Mouse (Mus musculus): Measurements from ENCODE around the gene Cep131.

Gene Cep131

DNA sequence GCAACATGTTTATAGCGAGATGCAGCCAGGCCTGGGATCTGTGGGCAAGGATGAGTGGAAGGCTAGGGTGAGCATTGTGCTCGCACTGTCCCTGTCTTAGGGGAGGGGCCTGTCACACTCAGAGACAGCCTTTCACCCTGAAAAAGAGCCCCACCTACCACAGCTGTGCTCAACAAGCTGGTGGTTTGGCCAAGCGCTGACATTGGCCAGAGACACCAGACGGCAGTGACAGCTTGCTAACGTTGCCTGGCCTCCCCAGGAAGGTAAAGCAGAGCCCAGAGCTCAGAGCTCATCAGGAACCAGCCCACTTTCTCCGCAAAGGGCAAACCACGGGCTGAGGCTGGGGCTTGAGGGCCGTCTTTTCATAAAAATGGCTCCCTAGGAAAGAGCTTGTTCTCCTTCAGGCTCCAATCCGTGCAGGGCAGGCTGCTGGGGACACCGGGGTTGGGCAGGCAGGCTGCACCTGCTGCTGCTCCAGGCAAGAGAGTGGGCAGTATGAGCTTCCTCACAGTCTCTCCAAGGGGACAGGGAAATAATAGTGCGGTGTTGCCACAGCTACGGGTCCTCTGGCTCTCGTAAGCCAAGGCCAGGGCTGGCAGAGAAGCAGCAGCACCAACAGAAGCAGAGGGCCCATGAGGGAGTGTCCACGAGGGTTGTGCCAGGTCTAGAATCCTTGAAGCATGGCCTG lies 35.4 kb downstream of the Cep131 start:
- DNase-seq (ENCODE audit: low read depth), result no peak

DNA sequence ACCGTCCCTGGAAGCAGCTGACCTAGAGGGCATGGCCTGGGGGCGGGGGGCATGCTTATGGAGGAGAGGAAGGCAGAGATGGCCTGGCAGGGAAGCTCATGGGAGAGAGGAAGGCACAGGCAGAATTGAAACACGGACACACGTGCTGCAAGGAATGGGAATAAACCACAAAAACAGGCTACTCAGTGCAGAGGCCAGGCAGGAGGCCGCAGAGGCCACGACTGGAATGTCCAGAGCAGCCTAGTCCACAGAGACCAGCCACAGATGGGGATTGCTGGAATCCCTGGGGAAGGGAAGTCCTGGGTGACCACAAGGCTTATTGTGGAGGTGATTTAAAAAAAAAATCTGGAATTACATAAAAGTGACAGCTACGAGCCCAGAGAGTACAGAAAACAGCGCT lies 37.6 kb downstream of the Cep131 start:
- DNase-seq (ENCODE audit: low read depth), result no peak

DNA sequence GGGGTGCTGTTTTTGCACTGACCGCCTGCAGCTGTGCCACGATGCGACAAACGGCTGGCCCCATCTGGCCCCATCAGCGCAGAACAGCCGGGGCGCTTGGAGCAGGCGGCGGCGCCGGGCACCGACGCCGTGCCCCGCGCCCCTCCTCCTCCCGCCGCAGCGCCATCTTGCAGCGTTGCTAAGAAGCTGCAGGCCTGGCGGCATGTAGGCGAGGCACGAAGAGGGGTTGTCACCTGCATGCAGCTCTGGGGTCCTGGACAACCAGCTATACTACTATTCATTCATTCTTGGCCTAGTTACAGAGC lies 38.4 kb downstream of the Cep131 start:
- no peak for DNase-seq (ENCODE audit: low read depth)

DNA sequence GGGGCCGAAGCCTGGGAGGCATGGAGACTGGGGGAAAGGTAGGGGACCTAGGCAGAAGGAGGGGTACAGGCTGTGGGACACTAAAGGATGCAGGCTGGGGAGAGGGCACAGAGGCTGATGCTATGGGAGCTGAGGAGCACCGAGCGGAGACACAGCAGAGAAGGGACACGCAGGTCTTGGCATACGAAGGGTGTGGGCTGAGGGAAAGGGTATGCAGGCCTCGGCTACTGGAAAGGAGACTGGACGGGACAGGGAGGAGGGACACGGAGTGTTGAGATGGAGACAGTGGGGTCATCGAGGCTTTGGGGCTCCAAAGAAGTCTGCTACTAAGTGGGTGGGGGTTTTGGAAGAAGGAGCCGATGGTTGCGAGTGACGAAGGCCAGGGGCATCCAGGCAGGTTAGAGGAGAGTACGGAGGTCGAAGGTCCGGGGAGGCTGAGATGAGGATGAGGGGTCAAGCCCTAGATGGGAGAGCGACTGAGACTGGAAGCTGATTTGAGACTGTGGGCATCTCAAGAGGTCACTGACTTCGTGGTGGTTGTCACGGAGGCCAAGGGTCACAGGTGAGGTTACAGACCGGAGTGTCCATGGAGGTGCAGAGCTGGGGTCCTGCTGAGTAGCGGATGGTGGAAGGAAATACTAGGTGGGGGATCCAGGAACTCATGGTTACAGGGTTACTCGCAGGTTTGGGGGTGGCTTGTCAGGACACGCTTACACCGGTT lies 38.9 kb downstream of the Cep131 start:
- no peak for DNase-seq (ENCODE audit: low read depth)

DNA sequence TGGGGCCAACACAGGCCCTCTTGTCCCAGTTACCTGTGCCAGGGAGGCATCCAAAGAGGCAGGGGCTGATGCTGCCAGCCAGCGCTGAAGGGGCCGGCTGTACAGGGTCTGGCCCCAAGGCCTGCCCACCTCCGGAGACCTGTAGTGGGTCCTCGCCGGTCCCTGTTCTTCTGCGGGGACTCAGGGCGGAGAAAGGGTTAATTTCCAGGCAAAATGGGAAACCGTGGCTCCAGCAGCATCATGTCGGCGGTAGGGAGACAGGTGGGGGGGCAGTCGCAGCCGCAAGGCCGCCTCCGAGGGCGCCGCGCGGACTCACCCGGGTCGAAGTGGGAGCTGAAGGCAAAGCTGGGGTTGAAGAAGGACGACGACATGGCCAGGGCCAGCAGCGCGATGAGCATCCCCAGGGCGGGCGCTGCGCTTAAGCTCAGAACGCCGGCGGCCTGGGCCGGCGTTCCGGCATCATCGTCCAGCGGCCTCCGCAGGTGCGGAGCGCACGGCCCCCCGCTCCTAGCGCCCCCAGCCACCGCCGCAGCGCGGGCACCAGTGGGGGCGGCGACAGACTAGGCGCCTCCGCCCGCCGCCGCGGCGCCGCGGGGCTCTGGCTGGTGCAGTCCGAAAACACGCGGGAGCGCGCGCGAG lies 40.0 kb downstream of the Cep131 start, which contains the start of gene Aatk:
TSS of gene Aatk (minus strand) at position 615 of the 639 bp plus-strand sequence.
- no peak for DNase-seq (ENCODE audit: low read depth)

DNA sequence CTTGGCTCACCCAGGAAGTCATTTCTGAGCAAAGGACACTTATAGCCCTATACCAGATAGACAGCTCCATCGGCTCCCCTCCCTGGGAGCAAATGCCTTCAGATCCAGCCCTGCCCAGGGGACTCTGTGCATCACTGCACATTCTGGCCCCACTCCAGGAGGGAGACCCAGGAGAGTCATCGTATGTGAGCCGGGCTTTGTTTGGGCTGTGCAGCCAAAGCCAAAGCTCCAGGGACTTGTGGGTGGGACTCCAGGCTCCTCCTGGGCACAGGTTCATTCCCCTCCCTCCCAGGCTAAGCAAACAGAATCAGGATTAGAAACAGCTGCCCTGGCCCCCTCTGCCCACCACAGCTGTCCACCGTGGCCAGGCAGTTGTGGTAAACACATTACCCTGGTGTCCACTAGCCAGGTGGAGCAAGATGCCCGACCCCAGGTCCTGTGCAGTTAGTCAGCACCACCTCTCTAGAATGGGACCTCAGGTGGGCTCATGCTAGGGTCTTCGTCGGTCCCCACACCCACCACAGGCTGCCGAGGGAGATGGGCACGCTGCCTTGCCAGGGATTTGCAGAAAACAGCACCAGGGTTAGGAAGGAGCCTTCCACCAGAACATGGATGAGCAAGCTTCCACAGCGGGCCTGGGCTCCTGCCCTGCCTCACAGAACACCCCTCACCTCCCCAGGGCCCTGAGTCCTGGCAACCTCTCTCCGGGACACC lies 40.6 kb downstream of the Cep131 start:
- DNase-seq (ENCODE audit: low read depth), result no peak

DNA sequence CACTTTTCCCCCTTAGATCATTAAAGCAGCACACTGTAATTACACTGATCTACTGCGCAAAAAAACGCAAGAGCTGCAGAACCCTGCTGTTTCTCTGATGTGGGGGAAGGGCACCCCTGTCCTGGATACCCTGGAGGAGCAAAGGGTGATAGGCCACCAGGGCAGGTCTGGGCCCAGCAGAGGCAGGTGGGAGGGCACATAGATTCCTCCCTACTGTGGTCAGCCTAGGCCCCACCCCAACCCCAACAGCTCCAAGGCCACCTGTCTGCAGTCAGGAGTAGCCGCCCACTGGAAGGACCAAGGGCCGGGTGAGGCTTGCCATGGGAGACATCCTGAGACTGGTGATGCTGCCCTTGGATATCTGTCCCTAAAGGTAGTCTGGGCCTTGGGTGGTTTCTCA lies 41.3 kb downstream of the Cep131 start:
- DNase-seq (ENCODE audit: low read depth), result no peak

DNA sequence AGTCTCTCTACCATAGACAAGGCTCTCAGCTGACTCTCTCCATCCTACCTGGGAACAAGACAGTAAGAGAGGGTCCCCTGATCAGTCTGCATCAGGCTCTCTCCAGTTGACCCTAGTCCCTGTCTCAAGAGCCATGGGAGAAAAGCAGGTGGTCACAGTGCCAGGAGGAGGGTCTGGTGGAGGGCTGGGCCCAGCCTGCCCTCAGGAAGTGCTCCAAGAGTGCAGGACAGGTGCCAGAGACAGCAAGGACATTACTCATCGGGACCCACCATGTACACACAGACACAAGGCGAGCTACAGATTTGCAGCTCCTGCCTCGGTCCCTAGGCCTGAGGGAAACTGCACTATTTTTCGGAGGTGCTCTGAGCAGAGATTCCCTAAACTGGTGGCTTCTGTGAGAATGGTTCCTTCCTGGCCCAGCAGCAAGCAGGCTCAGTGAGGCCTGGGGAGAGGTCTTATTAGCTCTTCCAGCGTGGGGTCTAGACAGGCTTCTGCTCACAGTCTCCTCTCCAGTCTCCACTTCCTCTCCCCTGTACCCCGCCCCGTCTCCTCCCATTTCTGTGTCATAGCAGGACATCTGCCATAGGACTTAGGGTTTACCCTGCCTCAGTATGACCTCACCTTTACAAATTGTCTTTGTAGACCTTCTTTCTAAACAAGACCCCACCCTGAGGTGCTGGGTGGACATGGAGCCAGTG lies 44.3 kb downstream of the Cep131 start:
- no peak for DNase-seq (ENCODE audit: low read depth)

DNA sequence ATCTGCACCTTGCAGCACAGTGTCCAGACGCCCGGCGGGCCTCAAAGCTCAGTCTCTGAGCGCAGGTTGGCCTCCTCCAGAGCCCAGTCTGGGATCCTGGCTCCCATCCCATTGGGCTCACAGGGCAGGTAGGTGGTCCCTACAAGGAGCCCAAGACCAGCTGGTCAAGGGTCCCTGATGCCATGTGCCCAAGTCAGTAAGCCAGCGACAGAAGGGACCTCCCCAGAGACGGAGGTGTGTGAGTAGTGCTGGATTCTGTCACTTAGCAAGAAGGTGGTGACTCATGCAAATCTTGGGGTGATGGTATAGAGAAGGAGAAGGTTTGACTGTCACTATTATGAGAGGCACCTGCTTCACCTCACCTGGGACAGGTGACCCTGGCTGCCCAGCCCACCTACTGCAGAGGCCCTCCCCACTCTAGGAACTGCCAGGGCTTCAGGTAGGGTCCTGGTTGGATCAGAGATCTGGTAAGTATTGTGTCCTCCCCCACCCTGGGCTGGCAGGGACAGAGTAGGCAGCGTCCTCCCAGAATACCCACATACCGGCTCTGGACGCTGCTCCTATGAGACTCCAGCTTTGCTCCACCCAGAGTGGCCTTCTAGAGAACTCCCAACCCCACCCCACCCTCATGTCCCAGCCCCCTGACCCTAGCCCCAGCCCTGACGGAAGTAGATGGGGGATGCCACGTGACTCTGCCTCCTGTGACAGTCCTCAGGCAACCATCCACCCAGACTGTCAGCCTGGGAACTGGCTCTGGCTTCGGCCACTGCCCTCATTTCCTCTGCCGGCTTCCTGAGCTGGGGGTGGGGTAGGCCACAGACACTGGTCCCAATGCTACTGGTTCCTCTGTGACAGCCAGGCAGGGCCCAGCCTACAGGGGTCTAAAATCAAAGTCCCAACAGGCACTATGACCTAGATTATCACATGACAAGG lies 45.2 kb downstream of the Cep131 start:
- DNase-seq (ENCODE audit: low read depth), result no peak

DNA sequence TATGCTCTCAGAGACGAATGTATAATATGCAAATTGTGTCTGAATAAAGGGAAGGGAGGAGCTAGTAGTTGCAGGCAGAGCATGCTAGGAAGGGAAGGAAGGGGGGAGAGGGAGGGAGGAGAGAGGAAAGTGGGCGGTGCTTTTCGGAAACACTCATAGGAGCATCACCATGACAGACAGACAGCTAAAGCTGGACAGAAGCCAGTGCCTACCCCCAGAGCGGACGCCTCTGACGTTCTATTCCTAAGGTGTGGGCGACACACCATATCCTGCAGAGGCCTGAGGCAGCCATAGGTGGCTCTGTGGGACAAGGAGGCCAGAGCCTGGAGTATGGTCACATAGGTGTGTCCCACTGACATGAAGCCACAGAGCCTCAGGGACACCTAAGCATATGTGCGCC lies 46.2 kb downstream of the Cep131 start:
- no peak for DNase-seq (ENCODE audit: low read depth)

DNA sequence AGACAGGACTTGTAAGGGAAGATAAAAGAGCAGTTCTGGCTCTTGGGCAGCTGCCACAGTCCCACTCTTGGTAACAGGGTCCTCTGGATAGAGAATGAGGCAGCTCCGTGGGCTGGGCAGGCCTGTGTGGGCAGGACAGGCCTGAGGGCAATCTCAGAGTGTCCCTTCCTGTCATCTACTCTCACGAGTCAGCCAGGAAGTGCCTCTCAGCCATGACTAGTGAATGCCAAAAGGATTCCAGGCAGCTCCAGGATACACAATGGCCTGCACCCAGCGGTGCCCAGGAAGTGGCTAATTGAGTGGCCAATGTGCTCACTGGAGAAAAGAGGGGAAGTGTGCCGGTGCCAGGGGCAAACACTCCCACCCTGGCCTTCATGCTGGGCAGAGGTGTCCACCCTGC lies 47.0 kb downstream of the Cep131 start:
- DNase-seq (ENCODE audit: low read depth), result no peak

DNA sequence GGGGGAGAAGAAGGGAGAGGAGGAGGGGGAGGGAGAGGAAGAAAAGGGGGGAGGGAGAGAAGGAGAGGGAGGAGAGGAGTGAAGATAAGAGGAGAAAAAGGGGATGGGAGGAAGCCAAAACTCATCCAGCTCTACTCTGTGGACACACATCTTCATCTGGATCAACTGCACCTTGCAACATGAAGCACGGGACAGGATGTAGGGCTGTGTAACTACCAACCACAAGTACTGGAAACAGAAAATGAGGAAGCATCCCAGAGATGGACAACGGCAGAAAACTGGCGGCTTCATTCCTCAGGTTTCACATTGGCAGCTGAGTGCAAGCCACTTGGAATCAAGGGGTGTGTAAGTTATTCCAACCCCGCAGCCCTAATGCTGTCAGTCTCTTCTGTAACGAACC lies 51.9 kb downstream of the Cep131 start:
- DNase-seq (ENCODE audit: low read depth), result no peak

DNA sequence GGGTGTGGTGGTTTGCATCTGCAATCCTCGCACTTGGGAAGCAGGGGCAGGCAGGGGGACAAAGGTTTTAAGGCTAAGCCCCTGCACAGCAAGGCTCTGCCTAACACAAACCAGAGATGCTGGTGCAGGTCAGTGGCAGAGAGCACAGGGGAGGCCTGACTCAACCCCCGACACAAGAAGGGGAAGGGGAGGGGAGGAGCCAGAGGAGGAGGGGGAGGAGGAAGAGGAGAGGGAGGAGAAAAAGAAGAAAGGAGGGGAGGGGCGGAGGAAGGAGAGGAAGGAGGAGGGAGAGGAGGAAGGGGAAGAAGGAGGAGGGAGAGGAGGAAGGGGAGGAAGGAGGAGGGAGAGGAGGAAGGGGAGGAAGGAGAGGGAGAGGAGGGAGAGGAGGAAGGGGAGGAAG lies 52.3 kb downstream of the Cep131 start:
- no peak for DNase-seq (ENCODE audit: low read depth)

DNA sequence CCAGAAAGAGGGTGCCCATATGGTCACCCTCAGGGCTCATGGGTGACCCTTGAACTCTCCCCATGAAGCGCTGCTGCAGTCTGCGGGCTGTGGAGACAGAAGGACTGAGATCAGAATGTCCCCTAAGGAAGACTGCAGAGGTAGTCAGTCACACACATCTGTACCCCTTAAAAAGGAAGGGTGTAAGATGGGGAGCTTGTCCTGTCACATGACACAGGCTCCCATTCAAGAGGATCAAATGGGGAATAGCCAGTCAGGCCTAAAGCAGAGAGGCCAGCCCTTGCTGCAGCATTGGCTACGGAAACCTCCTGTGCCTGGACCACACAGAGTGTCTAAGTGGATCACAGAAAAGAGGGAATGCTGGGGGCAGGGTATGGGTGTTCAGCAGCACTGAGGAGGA lies 53.2 kb downstream of the Cep131 start:
- no peak for DNase-seq (ENCODE audit: low read depth)

DNA sequence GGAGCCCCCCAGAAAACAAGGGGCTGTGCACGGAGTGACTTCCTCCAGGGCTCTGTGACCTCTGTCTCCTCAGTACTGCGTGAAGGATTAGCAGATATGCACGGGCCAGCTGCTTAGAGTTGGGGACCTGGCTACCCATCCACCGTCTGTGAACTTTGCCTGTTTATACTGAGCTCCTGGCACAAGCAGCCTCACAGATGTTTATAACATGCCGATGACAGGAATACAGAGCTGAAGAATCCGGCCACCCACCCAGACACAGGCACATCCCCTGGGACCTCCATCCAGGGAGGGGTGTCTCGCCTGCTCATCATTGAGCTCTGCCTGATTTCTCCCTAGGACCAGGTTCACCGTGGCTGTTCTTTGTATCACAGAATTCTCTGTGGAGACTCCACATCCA lies 54.6 kb downstream of the Cep131 start:
- no peak for DNase-seq (ENCODE audit: low read depth)

DNA sequence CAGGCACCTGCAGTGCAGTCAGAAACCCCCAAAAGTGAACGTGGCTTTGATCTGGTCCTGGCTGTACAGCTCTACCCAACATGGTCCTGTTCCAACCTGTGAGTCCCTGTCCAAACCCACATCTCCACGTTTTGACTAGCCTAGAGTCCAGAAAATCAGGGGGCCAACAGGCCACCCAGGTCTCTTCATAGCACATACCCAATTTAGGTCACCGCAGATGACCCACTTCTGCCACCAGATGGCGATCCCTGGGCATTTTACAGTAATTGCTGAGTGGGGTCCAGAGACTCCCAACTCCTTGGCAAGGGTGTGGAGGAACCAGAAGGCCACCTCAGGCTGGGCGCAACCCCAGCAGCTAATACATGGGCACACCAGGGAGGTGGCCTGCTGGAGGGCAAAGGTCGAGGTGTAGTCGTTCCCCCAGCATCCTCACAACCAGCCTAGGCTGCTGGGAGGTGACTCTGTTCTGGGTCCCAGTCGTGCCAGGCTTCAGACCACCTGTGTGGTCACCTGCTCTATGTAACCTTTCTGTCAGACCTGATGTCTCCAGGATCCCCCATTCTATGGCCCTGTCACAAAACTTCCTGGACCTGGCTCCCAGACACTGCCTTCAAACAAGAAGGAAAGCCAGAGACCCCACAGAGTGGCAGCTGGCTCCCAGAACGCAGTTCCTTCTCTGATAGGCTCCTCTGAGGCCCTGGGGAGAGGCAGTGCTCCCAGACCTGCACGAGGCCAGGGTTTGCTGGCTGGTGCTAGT lies 56.3 kb downstream of the Cep131 start:
- DNase-seq (ENCODE audit: low read depth), result no peak

DNA sequence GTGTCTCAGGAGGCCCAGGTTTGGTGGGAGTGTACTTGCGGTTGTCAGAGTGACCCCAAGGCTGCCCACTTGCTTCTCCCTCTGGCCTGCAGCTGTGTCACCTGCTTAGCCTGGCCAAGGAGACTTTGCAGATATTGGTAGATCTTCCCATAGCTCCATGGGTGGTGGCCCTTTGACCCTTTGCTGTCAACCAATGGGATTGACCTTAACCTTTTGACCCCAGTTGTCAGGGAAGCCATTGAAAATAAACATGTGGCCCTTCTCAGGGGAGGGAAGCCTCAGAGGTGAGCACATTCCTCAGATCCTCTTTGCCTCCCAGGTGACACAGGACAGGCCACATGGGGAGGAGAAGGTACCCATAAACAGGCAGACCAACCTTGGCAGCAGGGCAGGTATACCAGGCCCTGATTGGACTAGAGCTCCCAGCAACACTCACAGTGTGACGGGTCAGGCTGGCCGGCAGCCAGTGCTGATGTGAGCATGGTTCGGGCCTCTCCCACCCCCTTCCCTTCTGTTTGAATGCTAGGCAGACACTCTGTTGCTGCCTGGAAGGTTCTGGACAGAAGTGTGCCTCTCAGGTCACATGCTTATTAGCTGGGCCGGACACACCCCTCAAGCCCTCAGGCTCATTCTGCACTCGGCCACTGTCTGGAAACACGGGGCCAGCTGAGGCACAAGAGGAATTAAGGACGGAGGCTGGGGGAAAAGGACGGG lies 57.0 kb downstream of the Cep131 start:
- no peak for DNase-seq (ENCODE audit: low read depth)

DNA sequence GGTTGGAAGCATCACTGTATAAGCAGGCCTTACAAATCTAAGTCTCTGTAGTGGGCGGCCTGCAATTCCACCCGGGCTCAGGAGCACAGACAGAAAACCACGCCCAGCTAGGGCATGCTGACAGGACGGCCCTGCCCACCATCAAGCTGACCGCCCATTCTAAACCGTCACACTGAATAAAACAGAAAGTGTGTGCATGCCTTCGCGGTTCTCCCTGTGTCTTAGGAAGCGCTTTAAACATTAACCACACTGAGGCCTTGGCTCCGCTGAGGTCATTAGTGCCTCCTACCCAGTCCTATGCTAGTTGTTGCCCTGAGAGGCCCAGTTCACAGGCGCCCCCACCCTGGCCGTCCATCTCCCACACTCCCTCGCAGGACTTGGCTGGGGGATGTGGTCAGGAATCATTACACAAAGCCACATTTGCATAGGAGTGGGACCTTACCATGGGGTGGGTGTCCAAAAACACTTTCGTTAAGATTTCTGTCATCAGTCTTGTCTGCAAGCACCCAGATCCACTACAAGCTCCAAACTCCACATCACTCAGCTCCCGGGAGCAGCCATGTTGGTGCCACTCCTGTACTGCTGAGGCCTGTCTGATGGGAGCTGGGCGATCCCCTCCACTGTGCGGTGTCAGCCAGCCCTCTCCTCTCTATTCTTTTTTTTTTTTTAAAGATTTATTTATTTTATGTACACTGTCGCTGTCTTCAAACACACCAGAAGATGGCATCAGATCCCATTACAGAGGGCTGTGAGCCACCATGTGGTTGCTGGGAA lies 58.1 kb downstream of the Cep131 start:
- DNase-seq (ENCODE audit: low read depth), result no peak

DNA sequence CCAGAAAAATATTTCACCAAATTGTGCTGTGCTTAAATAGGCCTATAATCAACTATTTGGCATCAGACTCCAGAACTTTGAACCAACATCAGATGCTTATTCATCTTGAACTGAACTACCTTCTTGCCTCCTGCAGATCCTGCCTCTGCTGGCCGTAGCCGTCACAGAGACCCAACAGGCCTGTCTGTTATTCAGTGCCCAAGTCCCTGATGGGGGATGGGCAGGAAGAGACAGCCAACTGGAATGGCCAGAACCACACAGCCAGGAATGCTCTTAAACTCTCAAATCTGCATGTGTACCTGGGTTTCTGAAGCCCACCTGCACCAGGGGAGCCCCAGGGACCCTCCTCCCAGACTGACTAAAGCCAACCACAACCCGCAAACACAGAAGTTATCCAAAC lies 59.7 kb downstream of the Cep131 start:
- DNase-seq (ENCODE audit: low read depth), result no peak

Data from c-Kit-positive CD71-positive TER-119-negative erythroid progenitor cells, embryonic 14.5 days (primary cell).